Mouse (Mus musculus) lung, adult 2 months (tissue): ENCODE measurements around the gene Rasal1.

Experiments used
- CTCF ChIP-seq: fragments of 200-500 bp; IDR thresholded peaks from 2 replicates; pipeline ENCODE4 v1.5.1; 2011; ENCODE audit warnings: mild to moderate bottlenecking, low read length, control low read depth; ENCODE audit not compliant: insufficient read depth
- POLR2A ChIP-seq: fragments of 200-500 bp; IDR thresholded peaks from 2 replicates; pipeline ENCODE4 v1.6.1; 2011; ENCODE audit warnings: low read depth, mild to moderate bottlenecking, control low read depth, low read length, borderline replicate concordance; ENCODE audit errors: extremely low read depth

- TF ChIP-seq CTCF = no peak
- TF ChIP-seq POLR2A = no peak
These were observed 63.2 kb downstream of the Rasal1 start, which contains the start of gene Dtx1 for GRCm38 (mm10) chr5:120711827-120712226.
